Mouse (Mus musculus): ENCODE data around the gene Uhmk1.
"Not testable (repeated sequence)": the region's sequence is repeated elsewhere in the genome, so short reads cannot be mapped to it uniquely, and the experiment has no call there.

The Uhmk1 gene

DNA sequence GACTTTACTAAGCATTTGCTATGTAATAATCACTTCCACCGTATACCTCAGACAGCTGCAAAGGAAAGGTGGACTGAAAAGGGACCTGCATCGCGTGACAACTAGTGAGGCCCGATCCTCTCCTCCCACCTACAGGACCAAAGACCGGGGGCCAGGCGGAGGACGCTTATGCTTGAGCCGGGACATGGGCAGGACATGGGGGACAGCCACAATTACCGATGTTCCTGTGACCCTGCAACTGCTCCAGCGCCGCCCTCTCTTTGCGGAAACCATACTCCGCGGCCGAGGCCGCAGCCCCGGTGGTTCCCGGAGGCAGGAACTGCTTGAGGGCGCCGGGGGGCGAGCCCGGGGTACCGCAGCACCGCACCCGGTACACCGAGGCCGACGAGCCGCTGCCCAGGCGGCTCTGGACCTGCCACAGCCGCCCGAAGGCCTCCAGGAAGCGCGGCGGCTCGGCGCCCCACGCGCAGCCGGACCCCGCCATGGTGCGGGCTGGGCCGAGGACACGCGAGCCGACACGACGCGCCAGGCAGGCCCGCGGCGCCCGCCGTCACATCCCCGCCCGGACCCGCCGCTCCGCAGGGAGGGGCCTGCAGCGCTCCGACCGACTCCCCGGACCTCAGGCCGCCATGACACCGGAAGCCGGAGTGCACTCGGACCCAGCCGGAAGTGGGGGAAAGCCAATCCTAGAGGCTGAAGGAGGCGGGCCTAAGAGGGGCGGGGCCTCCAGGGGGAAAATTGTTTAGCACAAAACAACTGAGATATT is at the start of gene Uhmk1:
Uhmk1 (minus strand) TSS at position 641 of the 766 bp plus-strand sequence.
- peak; percentile 84 for DNase-seq (ENCODE audit: low spot score)

DNA sequence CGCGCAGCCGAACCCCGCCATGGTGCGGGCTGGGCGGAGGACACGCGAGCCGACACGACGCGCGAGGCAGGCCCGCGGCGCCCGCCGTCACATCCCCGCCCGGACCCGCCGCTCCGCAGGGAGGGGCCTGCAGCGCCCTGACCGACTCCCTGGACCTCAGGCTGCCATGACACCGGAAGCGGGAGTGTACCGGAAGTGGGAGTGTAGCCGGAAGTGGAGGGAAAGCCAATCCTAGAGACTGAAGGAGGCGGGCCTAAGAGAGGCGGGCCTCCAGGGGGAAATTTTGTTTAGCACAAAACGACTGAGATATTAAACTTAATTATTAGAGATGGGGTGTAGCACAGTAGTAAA is 40.3 kb upstream of the Uhmk1 start:
- peak; percentile 88 for DNase-seq (ENCODE audit: low spot score)

DNA sequence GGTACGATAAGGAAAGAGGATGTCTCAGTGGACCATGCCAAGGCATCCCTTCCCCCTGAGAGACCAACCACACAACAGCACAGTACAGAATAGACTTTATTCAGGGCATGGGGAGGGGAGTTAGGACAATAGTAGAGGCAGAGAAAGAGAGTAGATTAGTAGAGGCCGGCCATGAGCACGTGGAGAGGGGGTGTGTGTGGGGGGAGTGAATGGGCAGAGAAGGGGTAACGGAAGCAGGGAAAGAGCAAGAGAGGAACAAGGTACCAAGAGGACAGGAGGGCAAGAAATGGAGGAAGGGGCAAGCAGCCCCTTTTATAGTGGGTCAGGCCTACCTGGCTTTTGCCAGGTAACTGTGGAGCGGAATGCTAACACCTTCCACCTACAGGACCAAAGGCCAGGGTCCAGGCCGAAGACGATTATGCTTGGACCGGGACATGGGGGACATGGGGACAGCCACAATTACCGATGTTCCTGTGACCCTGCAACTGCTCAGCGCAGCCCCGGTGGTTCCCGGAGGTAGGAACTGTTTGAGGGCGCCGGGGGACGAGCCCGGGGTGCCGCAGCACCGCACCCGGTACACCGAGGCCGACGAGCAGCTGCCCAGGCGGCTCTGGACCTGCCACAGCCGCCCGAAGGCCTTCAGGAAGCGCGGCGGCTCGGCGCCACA is 39.8 kb upstream of the Uhmk1 start:
- DNase-seq (ENCODE audit: low spot score), result no peak

DNA sequence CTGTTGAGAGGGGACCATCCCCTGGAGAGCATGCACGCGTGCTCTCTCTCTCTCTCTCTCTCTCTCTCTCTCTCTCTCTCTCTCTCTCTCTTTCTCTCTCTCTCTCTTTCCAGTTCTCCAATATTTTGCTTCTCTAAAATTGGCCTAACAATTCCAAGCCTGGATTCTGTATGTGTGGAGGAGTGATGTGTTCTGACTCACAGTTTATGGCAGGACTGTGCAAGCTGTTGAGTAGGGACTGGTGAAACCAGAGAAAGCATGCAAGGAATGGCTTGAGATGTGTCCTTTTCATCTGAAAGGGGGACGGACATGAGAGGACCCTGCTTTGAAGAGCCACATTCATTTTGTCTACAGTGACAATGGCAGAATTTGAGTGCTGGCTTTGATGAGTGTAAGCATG is 29.8 kb upstream of the Uhmk1 start:
- DNase-seq (ENCODE audit: low spot score), result no peak

DNA sequence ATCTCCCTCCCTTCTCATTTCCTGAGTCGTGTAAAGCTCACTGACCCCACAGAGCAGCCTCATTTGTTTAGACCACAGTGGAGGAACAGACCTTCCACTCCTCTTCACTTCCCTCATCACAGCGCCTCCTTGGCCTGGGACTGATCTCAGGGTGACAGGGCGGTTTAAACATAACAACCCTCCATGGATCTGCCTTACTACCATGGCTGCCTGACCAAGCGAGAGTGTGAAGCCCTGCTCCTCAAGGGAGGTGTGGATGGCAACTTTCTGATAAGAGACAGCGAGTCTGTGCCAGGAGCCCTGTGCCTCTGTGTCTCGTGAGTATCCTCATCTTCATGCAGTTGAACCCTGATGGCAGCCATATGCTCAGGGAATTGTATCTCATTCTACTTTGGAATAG is 17.5 kb upstream of the Uhmk1 start, which contains the start of gene Sh2d1b2:
Sh2d1b2 (plus strand) TSS at position 62 of the 400 bp plus-strand sequence.
- DNase-seq (ENCODE audit: low spot score), result not testable (repeated sequence)

DNA sequence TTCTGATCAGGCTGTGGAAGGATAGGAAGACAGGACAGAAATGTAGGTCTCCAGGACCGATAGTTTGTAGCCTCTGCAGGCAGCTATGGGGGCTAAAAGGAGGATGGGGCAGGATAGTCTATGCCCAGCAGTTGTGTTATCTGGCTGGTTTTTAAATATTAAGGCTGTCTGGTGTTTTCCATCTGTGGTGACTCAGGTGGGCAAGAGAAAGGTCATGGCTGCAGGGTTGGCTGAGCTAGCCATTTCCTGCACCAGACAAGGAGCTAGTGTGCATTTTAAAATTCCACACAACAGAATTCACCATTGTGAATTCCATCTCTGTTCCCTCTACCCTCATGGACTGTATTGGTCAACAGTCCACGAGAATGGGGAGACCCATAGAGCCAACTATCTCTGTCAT is 8.1 kb upstream of the Uhmk1 start:
- DNase-seq (ENCODE audit: low spot score), result no peak

DNA sequence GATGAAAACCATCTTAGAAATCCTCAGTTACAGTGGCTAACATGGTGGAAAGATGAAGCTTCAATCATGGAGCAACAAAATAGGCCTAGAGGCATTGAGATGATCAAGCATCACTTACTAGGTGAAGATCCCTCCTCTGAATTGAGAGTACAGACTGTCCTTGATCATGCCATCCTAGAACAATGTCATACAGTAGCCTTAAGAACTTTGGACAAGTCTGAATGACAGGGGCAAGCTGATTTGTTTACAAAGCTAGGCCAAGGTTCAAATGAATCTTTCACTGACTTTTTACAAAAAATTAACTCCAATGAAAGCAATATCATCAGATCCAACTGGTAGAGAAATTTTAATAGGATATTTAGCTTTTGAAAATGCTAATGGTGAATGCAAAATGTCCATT is 5.2 kb upstream of the Uhmk1 start:
- DNase-seq (ENCODE audit: low spot score), result no peak

DNA sequence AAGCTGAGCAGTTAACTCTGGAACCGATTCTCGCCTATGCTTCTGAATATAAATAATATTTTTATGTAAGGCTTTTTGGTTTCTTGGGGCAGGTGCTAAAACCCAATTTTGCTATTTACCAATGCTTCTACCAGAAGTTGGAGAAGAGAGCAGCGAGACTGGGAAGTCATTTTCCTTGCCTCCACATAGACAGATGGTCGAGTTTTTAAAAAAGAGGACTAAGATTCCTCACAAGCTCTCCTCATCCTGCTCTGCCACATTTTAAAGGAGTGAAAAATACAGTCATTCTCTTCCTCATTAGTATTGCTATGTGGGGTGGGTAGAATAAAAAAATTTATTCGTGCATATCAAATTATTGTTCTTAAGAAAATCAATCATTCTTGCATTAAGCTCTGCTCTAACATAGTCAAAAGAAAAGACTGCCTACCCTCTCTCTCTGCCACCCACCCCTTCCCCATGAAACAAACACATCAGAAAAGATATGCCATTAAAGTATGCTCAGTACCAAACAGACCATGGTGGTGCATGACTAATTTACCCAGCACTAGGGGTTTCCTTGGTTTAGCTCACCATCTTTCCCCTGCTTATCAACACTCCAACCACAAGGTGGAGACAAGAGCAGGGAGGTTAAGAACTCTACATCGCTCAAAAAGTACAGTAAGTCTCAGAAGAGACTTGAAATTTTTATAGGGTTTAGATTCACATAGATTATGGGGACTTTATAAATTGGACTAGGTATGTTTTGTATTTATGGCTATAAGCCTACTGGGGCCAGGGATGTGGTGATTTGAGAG is 3.1 kb upstream of the Uhmk1 start:
- peak; percentile 43 for DNase-seq (ENCODE audit: low spot score)

DNA sequence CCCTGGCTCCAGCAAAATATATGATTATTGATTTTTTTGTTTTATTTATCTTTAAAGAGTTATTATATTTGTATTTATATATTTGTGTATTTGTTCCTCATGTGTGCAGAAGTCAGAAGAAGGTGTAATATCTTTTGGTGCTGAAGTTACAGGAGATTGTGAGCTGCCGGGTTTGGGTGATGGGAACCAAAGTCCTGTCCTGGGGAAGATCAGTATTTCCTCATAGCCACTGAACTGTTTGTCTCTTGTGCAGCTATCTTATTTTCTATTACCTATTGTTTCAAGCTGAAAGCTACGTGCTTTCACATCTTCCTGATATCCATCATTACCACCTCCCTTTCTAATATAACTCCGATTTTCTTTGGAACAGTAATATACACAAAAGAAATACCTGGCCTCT is 393 bp upstream of the Uhmk1 start:
- no peak for DNase-seq (ENCODE audit: low spot score)

DNA sequence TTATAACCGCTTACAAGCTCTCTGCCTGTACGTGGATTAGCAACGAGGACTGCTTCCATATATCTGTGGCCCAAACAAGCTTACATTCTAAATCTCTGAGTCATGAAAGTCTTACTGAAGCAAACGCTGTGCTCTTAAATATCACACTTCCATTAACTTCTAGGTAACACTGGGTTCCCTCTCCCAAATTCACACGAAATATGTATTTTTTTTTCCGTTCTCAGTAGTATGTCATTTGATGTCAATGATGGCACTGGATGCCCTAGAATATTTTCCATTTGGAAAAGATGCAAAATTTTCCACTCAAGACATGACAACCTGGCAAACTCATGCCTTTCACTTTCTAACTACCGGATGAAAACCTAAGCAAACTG is 827 bp downstream of the Uhmk1 start:
- DNase-seq (ENCODE audit: low spot score), result no peak

DNA sequence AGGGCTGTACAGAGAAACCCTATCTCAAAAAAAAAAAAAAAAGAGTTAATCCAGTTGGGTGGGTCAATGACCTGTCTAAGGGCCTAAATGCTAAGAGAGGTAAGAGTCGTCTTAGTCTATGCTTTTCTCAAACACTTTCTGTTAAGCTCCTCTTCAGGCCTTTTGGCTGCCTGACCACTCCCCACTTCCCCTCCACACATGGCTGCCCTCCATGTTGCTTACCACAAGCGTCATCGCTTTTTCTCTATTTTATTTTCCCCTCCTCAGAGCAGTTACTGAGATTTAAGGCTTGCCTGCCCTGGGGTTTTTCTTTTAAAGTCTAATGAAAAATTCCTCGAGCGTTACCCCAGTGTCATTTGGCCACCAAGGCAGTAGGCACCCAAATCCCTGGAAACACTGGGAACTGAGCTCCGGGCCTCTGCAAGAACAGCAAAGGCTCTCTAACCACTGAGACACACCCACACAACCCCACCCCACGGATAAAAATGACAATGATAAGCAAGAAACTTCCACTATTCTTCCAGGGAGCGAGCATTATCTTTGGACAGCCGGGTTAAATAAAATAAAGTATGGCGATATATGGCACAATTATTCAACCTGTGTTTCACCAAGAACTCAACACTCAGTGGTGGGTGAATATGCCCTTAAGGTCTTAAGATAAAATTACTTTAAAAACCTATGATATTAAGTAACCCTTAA is 1.9 kb downstream of the Uhmk1 start:
- DNase-seq (ENCODE audit: low spot score), result no peak

DNA sequence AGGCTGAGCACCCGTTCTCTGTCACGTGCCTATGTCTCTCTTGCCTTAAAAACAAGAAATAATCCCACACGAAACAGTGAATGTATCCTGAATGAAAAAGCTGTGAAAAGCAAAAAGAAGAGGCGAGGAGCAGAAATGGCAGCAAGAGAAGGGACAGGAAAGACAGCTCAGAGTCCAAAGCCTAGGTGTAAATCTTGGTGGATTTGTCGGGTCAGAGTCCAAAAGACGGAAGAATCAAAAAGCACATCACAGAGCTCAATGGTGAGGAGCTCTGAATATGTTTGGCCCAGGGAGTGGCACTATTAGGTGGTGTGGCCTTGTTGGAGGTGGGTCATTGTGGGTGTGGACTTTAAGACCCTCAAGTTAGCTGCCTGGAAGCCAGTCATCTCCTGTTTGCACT is 8.8 kb downstream of the Uhmk1 start:
- no peak for DNase-seq (ENCODE audit: low spot score)

DNA sequence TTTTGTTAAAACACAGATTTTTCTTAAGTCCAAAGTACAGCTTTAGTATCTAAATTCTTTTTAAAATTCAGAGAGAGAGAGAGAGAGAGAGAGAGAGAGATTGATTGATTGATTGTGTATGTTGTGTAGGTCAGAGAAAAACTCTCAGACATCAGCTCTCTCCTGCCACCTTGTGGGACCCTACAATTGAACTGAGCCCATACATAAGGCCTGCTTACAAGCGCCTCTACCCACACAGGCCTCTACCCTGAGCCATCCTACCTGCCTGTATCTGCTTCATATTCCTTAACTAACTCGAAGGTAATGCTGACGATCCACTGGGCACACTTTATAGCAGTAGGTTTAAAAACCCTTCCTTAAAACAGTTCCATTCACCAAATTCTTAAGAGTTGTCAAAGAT is 14.8 kb downstream of the Uhmk1 start:
- DNase-seq (ENCODE audit: low spot score), result peak; percentile 50

DNA sequence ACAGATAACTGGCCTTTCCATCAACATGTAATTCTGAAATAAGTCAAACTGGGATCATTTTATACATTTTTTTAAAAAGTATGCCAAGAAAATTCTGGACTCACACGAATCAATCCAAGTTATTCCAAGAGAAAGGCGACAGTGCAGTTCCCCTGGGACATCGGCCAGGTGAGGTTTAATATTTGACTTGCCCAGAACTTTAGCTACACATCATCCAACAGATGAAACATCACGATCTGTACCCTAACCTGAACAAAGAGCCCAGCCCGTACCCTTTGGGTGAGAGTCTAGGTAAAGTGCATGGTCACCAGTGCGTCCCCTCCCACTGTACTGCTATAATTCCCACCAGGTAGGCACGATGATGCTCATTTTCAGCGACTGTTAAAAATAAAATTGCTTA is 19.0 kb downstream of the Uhmk1 start:
- DNase-seq (ENCODE audit: low spot score), result no peak

DNA sequence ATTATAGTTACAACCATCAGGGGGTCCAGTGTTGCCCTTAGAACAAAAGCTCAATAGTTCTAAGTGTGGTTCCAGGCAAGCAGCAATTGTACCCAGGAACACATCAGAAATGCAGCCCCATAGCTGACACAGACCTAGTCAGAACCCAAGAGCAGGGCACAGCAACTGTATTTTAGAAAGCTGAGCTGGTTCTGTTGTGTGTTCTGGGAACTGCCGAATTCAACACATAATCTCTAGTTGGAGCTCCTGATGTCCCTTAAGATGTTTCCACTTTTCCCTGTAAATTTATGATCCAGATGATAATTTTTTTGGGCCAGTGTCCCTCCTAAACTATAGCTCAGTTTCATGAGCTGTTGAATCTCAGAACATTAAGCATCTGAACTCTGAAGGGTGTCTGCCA is 23.3 kb downstream of the Uhmk1 start:
- no peak for DNase-seq (ENCODE audit: low spot score)

DNA sequence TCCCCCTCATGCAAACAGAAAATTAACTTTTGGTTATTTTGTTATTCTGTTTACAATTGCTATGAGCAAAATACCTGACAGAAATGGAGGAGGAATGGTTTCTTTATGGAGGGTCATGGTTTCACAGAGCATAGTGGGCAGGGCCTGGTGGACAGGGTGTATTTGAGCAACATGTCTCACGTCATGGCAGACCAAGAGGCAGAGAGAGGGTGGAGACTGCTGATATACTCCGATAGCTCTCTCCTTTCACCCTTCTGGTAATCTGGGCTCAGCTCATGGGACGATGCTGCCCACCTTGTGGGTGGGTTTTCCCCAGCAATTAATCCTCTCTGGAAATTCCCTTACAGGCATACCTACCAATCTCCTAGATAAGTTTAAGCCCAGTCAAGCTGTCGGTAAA is 25.0 kb downstream of the Uhmk1 start:
- no peak for DNase-seq (ENCODE audit: low spot score)

DNA sequence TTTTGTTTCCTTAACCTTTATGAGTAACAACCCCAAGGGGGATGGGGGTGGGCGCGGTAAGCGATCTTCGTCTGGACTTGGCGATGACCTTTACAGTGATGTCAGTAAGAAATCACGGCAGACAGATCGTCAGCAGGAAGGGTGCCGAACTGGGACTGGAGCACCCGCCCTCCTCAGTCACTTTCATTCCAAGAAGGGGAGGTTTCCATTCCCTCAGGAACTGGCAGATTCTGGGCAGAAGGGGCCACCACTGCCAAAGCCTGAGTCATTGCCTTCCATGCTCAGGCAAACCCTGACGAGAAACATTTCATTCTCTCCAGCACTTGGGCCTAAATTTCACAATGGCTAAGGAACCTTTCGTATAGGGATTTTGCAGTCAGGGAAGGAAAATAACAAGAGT is 26.6 kb downstream of the Uhmk1 start:
- peak; percentile 96 for DNase-seq (ENCODE audit: low spot score)

DNA sequence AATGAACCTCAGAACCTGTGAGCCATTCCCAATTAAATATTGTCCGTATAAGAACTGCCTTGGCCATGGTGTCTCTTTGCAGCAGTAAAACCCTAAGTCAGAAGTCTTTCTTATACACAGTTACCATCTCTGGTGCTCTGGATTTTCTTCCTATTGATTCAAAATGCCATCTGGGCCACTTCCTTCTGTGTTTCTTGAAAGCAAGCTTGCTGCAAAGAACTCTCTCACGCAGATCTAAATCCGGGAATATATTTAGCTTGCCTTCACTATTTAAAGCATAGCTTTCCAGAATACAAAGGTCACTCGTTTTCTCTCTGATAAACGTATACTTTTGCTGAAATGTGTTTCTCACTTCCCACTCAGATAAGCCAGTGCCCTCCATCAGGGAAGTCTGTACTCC is 28.7 kb downstream of the Uhmk1 start:
- no peak for DNase-seq (ENCODE audit: low spot score)

DNA sequence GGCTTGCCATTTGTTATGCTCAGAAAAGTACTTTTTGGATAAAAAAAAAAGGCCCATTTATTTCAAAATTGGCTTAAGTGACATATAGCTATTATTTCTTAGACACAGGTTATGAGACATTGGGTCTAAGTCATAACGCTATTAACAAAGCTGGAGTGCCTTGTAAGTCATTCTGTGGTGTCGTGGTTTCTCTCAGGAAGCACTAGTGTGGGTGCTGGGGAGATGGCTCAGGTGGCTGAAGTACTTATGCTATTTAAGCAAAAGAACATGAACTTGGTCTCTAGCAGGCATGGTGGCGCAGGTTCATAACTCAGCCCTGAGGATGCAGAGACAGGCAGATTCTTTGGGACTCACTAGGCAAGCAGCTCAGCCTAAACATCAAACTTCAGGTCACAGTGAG is 30.1 kb downstream of the Uhmk1 start:
- DNase-seq (ENCODE audit: low spot score), result no peak

DNA sequence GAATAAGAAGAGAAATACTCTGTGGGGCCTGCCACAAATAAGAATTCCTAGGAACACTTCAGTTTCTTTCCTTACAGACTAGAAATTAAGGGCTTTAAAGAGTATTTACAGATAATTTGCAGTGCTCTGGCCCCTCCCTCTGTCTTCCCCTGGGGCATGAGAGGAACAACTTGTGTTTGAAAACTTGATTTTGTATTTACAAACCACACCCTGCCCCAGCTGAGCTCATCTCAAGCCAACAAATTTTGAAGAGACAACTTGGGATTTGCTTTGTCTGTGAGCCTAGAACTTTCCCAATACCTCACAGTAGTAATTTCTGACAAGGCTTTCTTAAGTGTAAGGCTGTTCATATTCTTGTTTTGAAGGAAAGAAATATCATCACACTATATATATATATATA is 32.5 kb downstream of the Uhmk1 start:
- DNase-seq (ENCODE audit: low spot score), result peak; percentile 55

DNA sequence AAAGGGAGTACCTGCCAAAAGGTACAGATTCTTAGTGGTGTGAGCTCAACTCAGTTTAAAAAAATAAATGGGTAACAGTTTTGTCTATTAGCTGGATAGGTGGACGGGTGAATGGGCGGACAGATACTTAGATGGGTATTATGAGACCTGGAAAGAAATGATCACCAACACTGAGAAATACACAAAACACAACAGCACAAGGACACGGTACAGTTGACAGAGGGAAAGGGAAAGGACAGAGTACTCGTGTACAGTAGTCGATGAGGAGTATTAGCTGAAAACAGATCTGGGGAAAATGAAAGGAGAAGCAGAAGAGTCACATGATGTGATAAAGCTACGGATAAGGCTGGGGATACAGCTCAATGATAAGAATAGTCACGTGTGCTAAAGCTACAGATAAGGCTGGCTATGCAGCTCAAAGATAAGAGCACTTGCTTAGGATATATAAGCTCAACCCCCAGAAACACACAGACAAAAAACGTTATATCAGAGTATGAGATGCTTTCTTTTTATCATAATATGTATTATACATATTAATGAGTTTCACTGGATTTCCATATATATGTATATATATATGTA is 38.4 kb downstream of the Uhmk1 start:
- DNase-seq (ENCODE audit: low spot score), result no peak

DNA sequence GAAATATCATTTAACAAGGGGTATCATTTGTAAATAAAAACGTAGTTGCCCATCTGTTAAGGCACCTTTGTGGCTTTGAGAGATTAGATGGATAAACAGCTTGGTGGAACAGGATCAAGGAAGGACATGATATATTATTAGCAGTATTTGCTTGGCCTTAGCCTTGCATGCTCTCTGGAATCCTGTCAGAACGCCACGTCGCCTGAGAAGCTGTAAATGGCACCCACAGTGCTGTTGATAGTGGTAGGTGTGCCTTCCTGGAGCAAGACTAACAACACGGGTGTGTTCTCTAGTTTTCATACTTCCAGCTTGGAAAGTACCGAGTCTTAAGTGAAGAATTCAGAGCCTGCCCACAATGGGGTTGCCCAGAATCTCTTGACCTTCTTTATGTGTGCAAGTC is 39.3 kb downstream of the Uhmk1 start:
- DNase-seq (ENCODE audit: low spot score), result no peak

All from adipocyte (in vitro differentiated cells).